Mouse (Mus musculus): ENCODE measurements around the gene Cerkl. TPM values are rescaled to one million over a fixed set of nuclear protein-coding genes. Genes with fewer than 3 reads are reported as not detected.

Cerkl gene
- polyA plus RNA-seq (2014; fragmentation: Illumina TruSeq; extraction: RNeasy Lipid Tissue Mini Kit (QIAGEN cat#74804); ENCODE audit: low read depth, low replicate concordance) = 6.7 TPM

GRCm38 (mm10) chr2:79456575-79457349 lies at the start of gene Cerkl, which contains the start of gene Neurod1:
TSS of gene Cerkl (minus strand) at chr2:79456785.
TSS of gene Neurod1 (minus strand) at chr2:79456751.

Other genes starting within 250 kb of the Cerkl start
- gene Itga4, start 201.4 kb downstream of the Cerkl start, polyA plus RNA-seq (2014; fragmentation: Illumina TruSeq; extraction: RNeasy Lipid Tissue Mini Kit (QIAGEN cat#74804); ENCODE audit: low read depth, low replicate concordance) = 1.5 TPM
- not detected for gene Neurod1, start within 50 bp of the Cerkl start, polyA plus RNA-seq (2014; fragmentation: Illumina TruSeq; extraction: RNeasy Lipid Tissue Mini Kit (QIAGEN cat#74804); ENCODE audit: low read depth, low replicate concordance)
- 31.3 TPM for gene Itprid2, start 178.6 kb upstream of the Cerkl start, polyA plus RNA-seq (2014; fragmentation: Illumina TruSeq; extraction: RNeasy Lipid Tissue Mini Kit (QIAGEN cat#74804); ENCODE audit: low read depth, low replicate concordance)